In the genomic region with DNA sequence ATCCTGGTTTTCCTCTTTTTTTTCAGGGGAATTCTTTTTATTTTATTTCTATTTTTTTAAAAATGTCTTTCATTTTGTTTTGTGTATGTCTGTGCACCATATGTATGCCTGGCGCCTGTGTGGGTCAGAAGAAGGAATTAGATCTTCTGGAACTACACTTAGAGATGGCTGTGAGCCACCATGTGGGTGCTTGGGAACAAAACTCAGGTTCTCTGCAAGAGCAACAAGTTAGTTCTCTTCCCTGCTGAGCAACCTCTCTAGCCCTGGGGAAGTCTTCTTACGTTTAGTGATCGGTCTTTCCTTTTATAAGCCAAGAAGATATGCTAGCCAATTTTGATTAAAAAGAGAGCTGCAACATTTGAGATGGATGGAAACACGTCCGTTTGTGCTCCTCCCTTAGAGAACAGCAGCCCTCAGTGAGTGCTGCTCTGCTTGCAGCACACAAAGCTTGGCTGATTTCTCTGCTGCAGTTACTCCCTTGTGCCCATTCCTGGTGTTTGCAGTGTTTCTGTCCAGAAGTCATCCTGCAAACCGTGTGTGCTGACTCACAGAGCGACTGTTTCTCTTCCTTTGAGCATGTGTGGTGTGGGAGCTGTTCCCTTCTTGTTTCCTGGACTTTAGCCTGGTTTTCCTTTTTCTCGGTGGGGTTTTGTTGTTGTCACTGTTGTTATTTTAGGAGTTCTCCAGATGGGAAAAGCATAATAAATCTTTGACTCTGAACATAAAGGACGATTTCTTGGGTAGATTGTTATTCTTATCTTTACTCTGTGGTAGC, we compare ENCODE assay signal across 12 mouse cellular contexts.
DNase-seq lines count a peak whose midpoint lies in the region; ATAC-seq and TF ChIP-seq lines count a peak whose summit lies in the region.
"Had no signal": no experiment of that assay in that cellular context is flagged by ENCODE, and none has a peak within 500 bp of the region (broad histone marks: within the 10 kb centered on the region; RNA-seq: fewer than 3 reads in every experiment).

No protein-coding gene starts in this region.

- H3K9me3 ChIP-seq in heart, embryonic 13.5 days = no peaks in the 10 kb centered on the region
- H3K9me3 ChIP-seq: G1E; hindbrain, embryonic 10.5 days had no signal

- TF ChIP-seq CTCF in brain, embryonic 14.5 days (IDR thresholded peaks at IDR 0.05; ENCODE audit: borderline replicate concordance, extremely low read depth, insufficient read depth, insufficient read length) = no peak

- no peak overlapping the region for H3K4me3 ChIP-seq in heart, embryonic 13.5 days
- H3K4me3 ChIP-seq: hindbrain, embryonic 10.5 days had no signal

- H3K9ac ChIP-seq in heart, embryonic 13.5 days = no peak overlapping the region

- H3K27ac ChIP-seq in heart, embryonic 13.5 days (replicated peaks) = 0 out of 2 replicates have a peak overlapping the region, but pooled peaks have one; percentile 30
- H3K27ac ChIP-seq: hindbrain, embryonic 10.5 days had no signal

- peak; percentile 24 for DNase-seq in kidney, adult 9 months
- DNase-seq in kidney, adult 18-20 months = no peak
- DNase-seq in brain, embryonic 14.5 days (ENCODE audit: low read depth) = peak; percentile 4
- peak; percentile 39 to 89 for DNase-seq in left cerebral cortex, postnatal 25 days (ENCODE audit: low spot score in 2 of 2)
- DNase-seq in thymus, postnatal 10 days (ENCODE audit: low spot score in 2 of 2) = no peak
- DNase-seq in adrenal gland, adult 8-10 months = no peak
- DNase-seq: adrenal gland, postnatal 10 days; midbrain, embryonic 14.5 days had no signal

- 56% methylated on average over 9 of the region's 9 CpGs for WGBS in heart, embryonic 13.5 days

- no peak overlapping the region for H3K4me2 ChIP-seq in heart, embryonic 13.5 days

- H3K27me3 ChIP-seq in heart, embryonic 13.5 days (replicated peaks) = no peaks in the 10 kb centered on the region

- intact Hi-C loops in left cerebral cortex, postnatal 25 days (cut with DNase I) = loop anchor here (2.0 kb wide), 1 partner anchor 46 kb away; no protein-coding TSS in a partner anchor

- ATAC-seq in heart, embryonic 13.5 days (ENCODE audit: extremely low read depth, insufficient number of reproducible peaks, low FRiP score, low TSS enrichment) = no peak
- no peak for ATAC-seq in megakaryocyte, adult 5-6 weeks (ENCODE audit: poor library complexity, severe bottlenecking)

- H3K4me1 ChIP-seq in heart, embryonic 13.5 days = peaks cover 29% of the 10 kb centered on the region
- H3K4me1 ChIP-seq: hindbrain, embryonic 10.5 days had no signal

- H3K36me3 ChIP-seq in heart, embryonic 13.5 days = peaks cover 62% of the 10 kb centered on the region

- TF ChIP-seq POLR2A in brain, embryonic 14.5 days (IDR thresholded peaks at IDR 0.05; ENCODE audit: borderline replicate concordance, extremely low read depth, insufficient read depth, insufficient read length, poor library complexity, severe bottlenecking) = no peak

Comparison
In these comparisons a context has a peak if more than half of its experiments do, and no peak if none do; other contexts are left out.
1. DNase-seq: peak in kidney, adult 9 months (single experiment), brain, embryonic 14.5 days (single experiment) and left cerebral cortex, postnatal 25 days (2 of 2); none in kidney, adult 18-20 months (single experiment), thymus, postnatal 10 days (0 of 2) and adrenal gland, adult 8-10 months (single experiment).